Mouse (Mus musculus): ENCODE measurements around the gene Hs6st3.

DNA sequence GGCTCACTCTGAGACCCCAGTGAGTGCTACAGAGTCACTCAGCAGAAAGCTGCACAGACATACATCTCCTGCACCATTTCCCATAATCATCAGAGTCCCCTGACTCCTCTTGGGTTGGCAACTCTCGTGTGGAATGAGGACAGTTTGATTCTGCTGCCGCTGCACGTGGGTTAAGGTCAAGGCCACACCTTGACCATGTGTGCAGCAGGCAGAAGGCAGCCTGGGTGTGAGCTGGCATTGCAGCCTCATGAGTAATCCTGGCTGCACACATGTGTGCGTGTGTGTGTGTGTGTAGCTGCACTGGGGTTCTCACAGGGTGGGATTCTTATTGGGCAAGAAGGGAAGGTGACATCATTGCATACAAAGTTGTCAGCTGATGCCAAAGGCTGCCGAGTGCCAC is 677.5 kb downstream of the Hs6st3 start:
- TF ChIP-seq EP300 (IDR thresholded peaks at IDR 0.05; ENCODE audit: low read depth) = no peak
- TF ChIP-seq CTCF (IDR thresholded peaks at IDR 0.05; ENCODE audit: low read depth) = no peak

Data from liver, embryonic 14.5 days (tissue).